Mouse (Mus musculus): Measurements from ENCODE around the gene Kcnn4.
A peak's percentile ranks its signal among the peaks of the same experiment; 100 is the strongest.

Gene Kcnn4

DNA sequence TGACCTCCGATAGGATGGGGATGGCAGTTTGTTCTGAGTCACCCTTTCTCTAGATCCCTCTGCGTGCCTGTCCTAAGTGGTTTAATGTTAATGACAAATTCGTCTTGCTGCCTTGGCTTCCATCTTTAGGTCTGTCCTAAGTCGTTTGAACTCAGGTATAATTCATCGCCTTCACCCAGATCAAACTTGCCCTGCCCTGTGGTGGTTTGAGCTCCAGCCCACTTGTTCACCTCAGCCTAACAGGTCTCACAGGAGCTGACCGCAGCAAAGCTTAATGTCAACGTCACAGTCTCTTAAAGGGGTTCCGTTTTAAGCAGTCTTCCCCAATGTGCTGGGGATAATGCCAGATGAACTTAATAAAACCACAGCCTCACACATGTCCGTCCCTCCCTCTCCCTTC is 55.9 kb downstream of the Kcnn4 start:
- no peak for DNase-seq (ENCODE audit: low spot score)

DNA sequence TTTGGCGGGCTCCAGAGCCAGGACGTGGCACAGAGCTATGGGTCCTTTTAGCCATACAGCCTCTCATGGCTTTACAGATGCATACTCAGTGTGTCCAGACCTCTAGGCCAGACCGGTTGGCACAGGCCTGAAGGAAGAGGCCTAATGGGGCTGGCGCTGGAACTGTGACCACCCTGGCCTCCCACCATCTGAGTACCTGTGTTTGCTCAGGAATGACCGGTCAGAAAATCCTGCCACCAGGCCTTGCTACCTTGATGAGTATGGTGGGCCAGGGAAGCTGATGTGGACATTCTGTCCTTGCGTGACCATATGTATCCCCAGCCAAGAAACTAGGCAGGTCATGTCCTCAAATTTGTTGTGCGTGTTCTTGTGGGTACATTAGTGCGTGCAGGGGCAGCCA is 57.1 kb downstream of the Kcnn4 start:
- DNase-seq (ENCODE audit: low spot score), result no peak

GRCm38 (mm10) chr7:24428725-24429124 is 58.7 kb downstream of the Kcnn4 start:
- no peak for DNase-seq (ENCODE audit: low spot score)

- DNase-seq (ENCODE audit: low spot score), result peak; percentile 28
Measured at GRCm38 (mm10) chr7:24429413-24430112, 59.5 kb downstream of the Kcnn4 start.

- DNase-seq (ENCODE audit: low spot score), result no peak
Measured at GRCm38 (mm10) chr7:24430551-24431345, 60.7 kb downstream of the Kcnn4 start.

GRCm38 (mm10) chr7:24431713-24432112 is 61.6 kb downstream of the Kcnn4 start:
- no peak for DNase-seq (ENCODE audit: low spot score)

GRCm38 (mm10) chr7:24435305-24435704 is 65.2 kb downstream of the Kcnn4 start:
- DNase-seq (ENCODE audit: low spot score), result no peak

Data from MN1 (cell line).